Mouse (Mus musculus) ES-E14 (cell line): Measurements from ENCODE around the gene Guk1.

ENCODE experiments used
- CHD2 ChIP-seq: IDR thresholded peaks from 2 replicates; pipeline ENCODE4 v1.6.1; 2014; ENCODE audit warnings: mild to moderate bottlenecking, low read depth, low read length, inconsistent platforms
- HCFC1 ChIP-seq: IDR thresholded peaks from 2 replicates; pipeline ENCODE4 v1.6.1; 2012; ENCODE audit warnings: low read length, inconsistent platforms, borderline replicate concordance; ENCODE audit not compliant: insufficient read depth
- MAFK ChIP-seq: IDR thresholded peaks from 2 replicates; pipeline ENCODE4 v1.6.1; 2014; ENCODE audit warnings: mild to moderate bottlenecking, low read depth, low read length, inconsistent platforms; ENCODE audit not compliant: insufficient read depth
- ZC3H11A ChIP-seq: IDR thresholded peaks from 2 replicates; pipeline ENCODE4 v1.6.1; 2012; ENCODE audit warnings: low read depth, mild to moderate bottlenecking, inconsistent platforms, low read length, borderline replicate concordance
- ZNF384 ChIP-seq: IDR thresholded peaks from 2 replicates; pipeline ENCODE4 v1.6.1; 2012; ENCODE audit warnings: low read depth, low read length, inconsistent platforms

DNA sequence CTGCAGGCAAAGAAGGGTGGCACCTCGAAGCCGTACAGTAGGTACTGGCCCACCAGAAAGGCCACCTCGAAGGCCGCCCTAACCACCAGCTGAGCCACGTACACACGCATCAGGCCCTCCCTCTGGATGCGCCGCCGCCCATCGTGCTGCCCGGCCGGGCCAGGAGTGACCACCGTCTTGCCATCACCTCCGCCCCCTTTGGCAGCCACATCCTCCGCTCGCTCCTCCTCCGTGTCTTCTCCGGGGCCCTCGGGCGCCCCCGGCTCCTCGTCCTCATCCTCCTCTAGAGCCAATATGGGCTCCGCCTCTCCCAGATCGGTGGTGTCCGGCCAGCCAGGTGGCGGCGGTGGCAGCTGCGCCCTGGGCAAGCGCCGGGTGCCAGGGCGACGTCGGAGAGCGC, 15.1 kb downstream of the Guk1 start:
- TF ChIP-seq ZNF384 (no peak), HCFC1 (no peak), MAFK (no peak), ZC3H11A (no peak), CHD2 (no peak)
